Comparison of ENCODE assay signal across 8 mouse cellular contexts in genomic region chr2:32166581-32166980, GRCm38 (mm10). TPM values are rescaled to one million over a fixed set of nuclear protein-coding genes. Genes with fewer than 3 reads are reported as not detected.
DNase-seq lines count a peak whose midpoint lies in the region; ATAC-seq and TF ChIP-seq lines count a peak whose summit lies in the region.

No protein-coding gene starts in this region.

- H3K4me2 ChIP-seq in lung, embryonic 16.5 days (ENCODE audit: low read depth, low read length) = peak overlapping the region; percentile 37
- H3K4me2 ChIP-seq in forebrain, embryonic 14.5 days (ENCODE audit: low read length) = peak overlapping the region; percentile 37; the same call in 1 of the 2 replicates
- peak overlapping the region; percentile 52 for H3K4me2 ChIP-seq in liver, embryonic 13.5 days

- no peak overlapping the region for H3K9ac ChIP-seq in lung, embryonic 16.5 days (ENCODE audit: low read length)
- no peak overlapping the region for H3K9ac ChIP-seq in forebrain, embryonic 14.5 days (ENCODE audit: low read length)
- peak overlapping the region; percentile 50; the same call in 1 of the 2 replicates for H3K9ac ChIP-seq in liver, embryonic 13.5 days

- no peak for TF ChIP-seq CTCF in thymus, adult 2 months (IDR thresholded peaks at IDR 0.05; ENCODE audit: borderline replicate concordance, control insufficient read depth, extremely low read depth, insufficient read depth, low read length, poor library complexity)

- ATAC-seq in lung, embryonic 16.5 days (ENCODE audit: low read depth) = no peak
- ATAC-seq in forebrain, embryonic 14.5 days = no peak; the same call in 1 of the 2 replicates
- no peak for ATAC-seq in liver, embryonic 13.5 days (ENCODE audit: low read depth)
- ATAC-seq in frontal cortex, adult (ENCODE audit: low TSS enrichment) = no peak

- H3K27ac ChIP-seq in lung, embryonic 16.5 days (ENCODE audit: low read length) = peak overlapping the region; percentile 83; the same call in 1 of the 2 replicates
- H3K27ac ChIP-seq in forebrain, embryonic 14.5 days (ENCODE audit: low read depth, low read length) = peak overlapping the region; percentile 52; the same call in 1 of the 2 replicates
- peak overlapping the region; percentile 78 for H3K27ac ChIP-seq in liver, embryonic 13.5 days
- H3K27ac ChIP-seq in thymus, adult 2 months (ENCODE audit: control insufficient read depth, insufficient read depth, low read length) = peak overlapping the region; percentile 98

- no peak for TF ChIP-seq POLR2A in thymus, adult 2 months (IDR thresholded peaks at IDR 0.05; ENCODE audit: control insufficient read depth, extremely low read depth, insufficient read depth, low read length, poor library complexity)

- no peaks in the 10 kb centered on the region for H3K36me3 ChIP-seq in lung, embryonic 16.5 days (ENCODE audit: control insufficient read depth, insufficient read depth, low read length)
- no peaks in the 10 kb centered on the region for H3K36me3 ChIP-seq in forebrain, embryonic 14.5 days (ENCODE audit: control insufficient read depth, insufficient read depth, low read length)
- H3K36me3 ChIP-seq in liver, embryonic 13.5 days = 0 out of 2 replicates have a peak, but pooled peaks cover 2% of the 10 kb centered on the region
- no peaks in the 10 kb centered on the region for H3K36me3 ChIP-seq in thymus, adult 2 months (ENCODE audit: control insufficient read depth, insufficient read depth, low read length)

- H3K4me3 ChIP-seq in lung, embryonic 16.5 days (ENCODE audit: low read length) = no peak overlapping the region
- no peak overlapping the region for H3K4me3 ChIP-seq in forebrain, embryonic 14.5 days (ENCODE audit: low read depth, low read length)
- H3K4me3 ChIP-seq in liver, embryonic 13.5 days (replicated peaks) = 0 out of 2 replicates have a peak overlapping the region, but pooled peaks have one; percentile 8
- no peak overlapping the region for H3K4me3 ChIP-seq in thymus, adult 2 months (ENCODE audit: control insufficient read depth, insufficient read depth, low read length)

- no peaks in the 10 kb centered on the region for H3K27me3 ChIP-seq in lung, embryonic 16.5 days (ENCODE audit: control insufficient read depth, insufficient read depth, low read depth, low read length)
- no peaks in the 10 kb centered on the region for H3K27me3 ChIP-seq in forebrain, embryonic 14.5 days (replicated peaks; ENCODE audit: control insufficient read depth, insufficient read depth, low read length)
- H3K27me3 ChIP-seq in liver, embryonic 13.5 days = no peaks in the 10 kb centered on the region
- H3K27me3 ChIP-seq in thymus, adult 2 months (ENCODE audit: control insufficient read depth, insufficient read depth, low read length) = no peaks in the 10 kb centered on the region

- WGBS in lung, embryonic 16.5 days = 4% methylated on average over 10 of the region's 10 CpGs
- 7% methylated on average over 10 of the region's 10 CpGs for WGBS in forebrain, embryonic 14.5 days
- WGBS in liver, embryonic 13.5 days (ENCODE audit: insufficient replicate concordance) = 6% methylated on average over 10 of the region's 10 CpGs
- 7% methylated on average over 10 of the region's 10 CpGs for WGBS in thymus, adult 2 months

- H3K9me3 ChIP-seq in lung, embryonic 16.5 days (ENCODE audit: control insufficient read depth, low read length) = no peaks in the 10 kb centered on the region
- no peaks in the 10 kb centered on the region for H3K9me3 ChIP-seq in forebrain, embryonic 14.5 days (replicated peaks; ENCODE audit: control insufficient read depth, low read length)
- H3K9me3 ChIP-seq in liver, embryonic 13.5 days (replicated peaks) = no peaks in the 10 kb centered on the region

- H3K4me1 ChIP-seq in lung, embryonic 16.5 days (replicated peaks; ENCODE audit: control insufficient read depth, insufficient read depth, low read length) = peaks cover 40% of the 10 kb centered on the region
- H3K4me1 ChIP-seq in forebrain, embryonic 14.5 days (ENCODE audit: control insufficient read depth, insufficient read depth, low read length) = peaks cover 28% of the 10 kb centered on the region
- peaks cover 86% of the 10 kb centered on the region for H3K4me1 ChIP-seq in liver, embryonic 13.5 days (replicated peaks)
- H3K4me1 ChIP-seq in thymus, adult 2 months (replicated peaks; ENCODE audit: control insufficient read depth, insufficient read depth, low read length) = peaks cover 61% of the 10 kb centered on the region

- no peak for DNase-seq in lung, adult 18-20 months
- peak; percentile 49 for DNase-seq in forebrain, embryonic 14.5 days (ENCODE audit: low spot score)
- DNase-seq in liver, embryonic 13.5 days = no peak
- DNase-seq in thymus, adult 2 months = peak; percentile 58
- no peak for DNase-seq in yolk sac, embryonic 10.5 days (ENCODE audit: low spot score)
- DNase-seq in spleen, adult 12 weeks (ENCODE audit: low spot score) = no peak

RNA-seq across cellular contexts. Expression of gene Prrc2b, which starts 15.7 kb away (rescaled TPM):
- 24.7 and 26.9 TPM in 2 replicates for polyA plus RNA-seq in lung, embryonic 16.5 days (2015; fragmentation: Nextera tagmentation; extraction: Ambion mirVana)
- 53.3 and 62.4 TPM in 2 replicates for polyA plus RNA-seq in forebrain, embryonic 14.5 days (2014; fragmentation: Nextera tagmentation; extraction: Ambion mirVana)
- 6.8 and 7.7 TPM in 2 replicates for polyA plus RNA-seq in liver, embryonic 13.5 days (2015; fragmentation: Nextera tagmentation; extraction: Ambion mirVana)
- 104 and 134 TPM in 2 replicates for polyA plus RNA-seq in thymus, adult 2 months (2012; rRNA removed)

Comparison
In these comparisons a context has a peak if more than half of its experiments do, and no peak if none do; other contexts are left out.
1. DNase-seq: peak in forebrain, embryonic 14.5 days (single experiment) and thymus, adult 2 months (single experiment); none in lung, adult 18-20 months (0 of 2), liver, embryonic 13.5 days (single experiment), yolk sac, embryonic 10.5 days (single experiment) and spleen, adult 12 weeks (single experiment).
2. Peak in every context shown above with its lines, with median percentiles within 50 percentile points of each other: H3K27ac ChIP-seq and H3K4me2 ChIP-seq.